Mouse (Mus musculus) WW6 (cell line): Measurements from ENCODE around the gene Raf1.
A peak's percentile ranks its signal among the peaks of the same experiment; 100 is the strongest.

Experiments
- DNase-seq: peaks from one replicate; pipeline ENCODE4 v3.0.0-alpha.2; 2013; ENCODE audit warnings: low read depth, low spot score

Gene Raf1

GRCm38 (mm10) chr6:115676452-115677128 lies at the start of gene Raf1:
Gene Raf1 (minus strand): TSS chr6:115676635.
- peak; percentile 99 for DNase-seq

GRCm38 (mm10) chr6:115722246-115722645 lies 45.8 kb upstream of the Raf1 start:
- DNase-seq = no peak

- DNase-seq = peak; percentile 80
These were observed 41.5 kb upstream of the Raf1 start for GRCm38 (mm10) chr6:115717715-115718558.

- DNase-seq = no peak
These were observed 40.7 kb upstream of the Raf1 start for GRCm38 (mm10) chr6:115717101-115717652.

- no peak for DNase-seq
These were observed 34.8 kb upstream of the Raf1 start for GRCm38 (mm10) chr6:115711261-115711660.

GRCm38 (mm10) chr6:115702901-115703300 lies 26.5 kb upstream of the Raf1 start:
- DNase-seq = no peak

- no peak for DNase-seq
These were observed 24.9 kb upstream of the Raf1 start for GRCm38 (mm10) chr6:115701302-115701701.

GRCm38 (mm10) chr6:115700778-115701177 lies 24.3 kb upstream of the Raf1 start:
- DNase-seq = no peak

- peak; percentile 75 for DNase-seq
These were observed 22.3 kb upstream of the Raf1 start for GRCm38 (mm10) chr6:115698699-115699098.

GRCm38 (mm10) chr6:115697739-115698558 lies 21.5 kb upstream of the Raf1 start:
- DNase-seq = peak; percentile 70

GRCm38 (mm10) chr6:115696707-115697215 lies 20.3 kb upstream of the Raf1 start:
- peak; percentile 80 for DNase-seq

- DNase-seq = no peak
These were observed 18.7 kb upstream of the Raf1 start for GRCm38 (mm10) chr6:115695124-115695523.

GRCm38 (mm10) chr6:115694441-115694842 lies 18.0 kb upstream of the Raf1 start:
- no peak for DNase-seq

- peak; percentile 79 for DNase-seq
These were observed 16.7 kb upstream of the Raf1 start for GRCm38 (mm10) chr6:115692963-115693730.

GRCm38 (mm10) chr6:115692163-115692950 lies 15.9 kb upstream of the Raf1 start:
- no peak for DNase-seq

GRCm38 (mm10) chr6:115690105-115690504 lies 13.7 kb upstream of the Raf1 start:
- DNase-seq = no peak

GRCm38 (mm10) chr6:115688589-115688988 lies 12.2 kb upstream of the Raf1 start:
- no peak for DNase-seq

- no peak for DNase-seq
These were observed 11.3 kb upstream of the Raf1 start for GRCm38 (mm10) chr6:115687753-115688152.

GRCm38 (mm10) chr6:115684851-115685646 lies 8.6 kb upstream of the Raf1 start:
- peak; percentile 84 for DNase-seq
